Mouse (Mus musculus): Measurements from ENCODE around the gene Elp4. TPM values are rescaled to one million over a fixed set of nuclear protein-coding genes. Genes with fewer than 3 reads are reported as not detected.

Gene Elp4
- polyA plus RNA-seq (2015; fragmentation: Illumina TruSeq; extraction: RNeasy Lipid Tissue Mini Kit (QIAGEN cat#74804); ENCODE audit: insufficient read depth, low read depth, low replicate concordance): 1.8 TPM

GRCm38 (mm10) chr2:105903896-105904756 lies at the start of gene Elp4, which contains the start of gene Immp1l:
Gene Elp4, minus strand, starts transcription at chr2:105904564.
Gene Immp1l, plus strand, starts transcription at chr2:105904638.

GRCm38 (mm10) chr2:105668271-105669270 lies 235.8 kb downstream of the Elp4 start, which contains the start of gene Pax6:
Gene Pax6, plus strand, starts transcription at chr2:105668900.

Other genes starting within 250 kb of the Elp4 start
- 12.5 TPM for gene Pax6, start 235.7 kb downstream of the Elp4 start, polyA plus RNA-seq (2015; fragmentation: Illumina TruSeq; extraction: RNeasy Lipid Tissue Mini Kit (QIAGEN cat#74804); ENCODE audit: insufficient read depth, low read depth, low replicate concordance)
- 16.6 TPM for gene Immp1l, start 74 bp upstream of the Elp4 start, polyA plus RNA-seq (2015; fragmentation: Illumina TruSeq; extraction: RNeasy Lipid Tissue Mini Kit (QIAGEN cat#74804); ENCODE audit: insufficient read depth, low read depth, low replicate concordance)
- gene Dnajc24, start 99.0 kb upstream of the Elp4 start, polyA plus RNA-seq (2015; fragmentation: Illumina TruSeq; extraction: RNeasy Lipid Tissue Mini Kit (QIAGEN cat#74804); ENCODE audit: insufficient read depth, low read depth, low replicate concordance): 2.7 TPM